Comparison of ENCODE assay signal across 8 mouse cellular contexts in genomic region chr2:167313501-167314326, GRCm38 (mm10). TPM values are rescaled to one million over a fixed set of nuclear protein-coding genes. Genes with fewer than 3 reads are reported as not detected.
DNase-seq lines count a peak whose midpoint lies in the region; ATAC-seq and TF ChIP-seq lines count a peak whose summit lies in the region.

No protein-coding gene starts in this region.

- peak; percentile 63 for DNase-seq in ovary, adult 18-20 months (ENCODE audit: low spot score)
- no peak for DNase-seq in ovary, postnatal 10 days (ENCODE audit: low spot score)
- DNase-seq in brain, embryonic 14.5 days (ENCODE audit: low read depth) = peak; percentile 88
- no peak for DNase-seq in frontal cortex, adult 2 months (ENCODE audit: extremely low spot score in 1 of 2, low spot score in 1 of 2)

- ATAC-seq in granulocyte monocyte progenitor cell, adult 5-6 weeks (replicated peaks; ENCODE audit: poor library complexity, severe bottlenecking) = peak; percentile 91
- ATAC-seq in intestine, embryonic 15.5 days = peak; percentile 92
- peak; percentile 61 for ATAC-seq in liver, embryonic 16.5 days (ENCODE audit: low read depth)
- ATAC-seq in neural tube, embryonic 13.5 days (ENCODE audit: low read depth) = peak; percentile 59

- H3K27me3 ChIP-seq in intestine, embryonic 15.5 days (replicated peaks) = no peaks in the 10 kb centered on the region
- H3K27me3 ChIP-seq in liver, embryonic 16.5 days (ENCODE audit: control insufficient read depth, insufficient read depth, low read depth, low read length) = no peaks in the 10 kb centered on the region
- H3K27me3 ChIP-seq in neural tube, embryonic 13.5 days = no peaks in the 10 kb centered on the region

- H3K4me1 ChIP-seq in intestine, embryonic 15.5 days (replicated peaks) = peaks cover 46% of the 10 kb centered on the region
- H3K4me1 ChIP-seq in liver, embryonic 16.5 days (ENCODE audit: control insufficient read depth, low read depth, low read length) = peaks cover 12% of the 10 kb centered on the region
- H3K4me1 ChIP-seq in neural tube, embryonic 13.5 days (replicated peaks) = peaks cover 53% of the 10 kb centered on the region

- H3K36me3 ChIP-seq in intestine, embryonic 15.5 days = peaks cover 8% of the 10 kb centered on the region; the same call in 1 of the 2 replicates
- no peaks in the 10 kb centered on the region; the same call in 1 of the 2 replicates for H3K36me3 ChIP-seq in liver, embryonic 16.5 days (ENCODE audit: control insufficient read depth, insufficient read depth)
- H3K36me3 ChIP-seq in neural tube, embryonic 13.5 days = no peaks in the 10 kb centered on the region

- H3K4me2 ChIP-seq in intestine, embryonic 15.5 days (replicated peaks) = no peak overlapping the region
- no peak overlapping the region for H3K4me2 ChIP-seq in liver, embryonic 16.5 days (ENCODE audit: low read depth, low read length)
- no peak overlapping the region for H3K4me2 ChIP-seq in neural tube, embryonic 13.5 days

- H3K9me3 ChIP-seq in intestine, embryonic 15.5 days = no peaks in the 10 kb centered on the region
- no peaks in the 10 kb centered on the region for H3K9me3 ChIP-seq in liver, embryonic 16.5 days (replicated peaks; ENCODE audit: control insufficient read depth, low read length)
- no peaks in the 10 kb centered on the region for H3K9me3 ChIP-seq in neural tube, embryonic 13.5 days

- no peak for TF ChIP-seq CTCF in brain, embryonic 14.5 days (IDR thresholded peaks at IDR 0.05; ENCODE audit: borderline replicate concordance, extremely low read depth, insufficient read depth, insufficient read length)

- no peak overlapping the region for H3K9ac ChIP-seq in intestine, embryonic 15.5 days
- H3K9ac ChIP-seq in liver, embryonic 16.5 days (ENCODE audit: low read depth, low read length) = no peak overlapping the region
- H3K9ac ChIP-seq in neural tube, embryonic 13.5 days = peak overlapping the region; percentile 38; the same call in 1 of the 2 replicates

- TF ChIP-seq POLR2A in brain, embryonic 14.5 days (IDR thresholded peaks at IDR 0.05; ENCODE audit: borderline replicate concordance, extremely low read depth, insufficient read depth, insufficient read length, poor library complexity, severe bottlenecking) = no peak

- WGBS in intestine, embryonic 15.5 days = 43% methylated on average over 13 of the region's 13 CpGs
- WGBS in liver, embryonic 16.5 days (ENCODE audit: insufficient replicate concordance) = 49% methylated on average over 13 of the region's 13 CpGs
- 57% methylated on average over 13 of the region's 13 CpGs for WGBS in neural tube, embryonic 13.5 days

- H3K4me3 ChIP-seq in intestine, embryonic 15.5 days (replicated peaks) = no peak overlapping the region
- no peak overlapping the region for H3K4me3 ChIP-seq in liver, embryonic 16.5 days (ENCODE audit: low read depth, low read length)
- H3K4me3 ChIP-seq in neural tube, embryonic 13.5 days = no peak overlapping the region

- peak overlapping the region; percentile 77 for H3K27ac ChIP-seq in intestine, embryonic 15.5 days
- no peak overlapping the region for H3K27ac ChIP-seq in liver, embryonic 16.5 days (ENCODE audit: low read length)
- H3K27ac ChIP-seq in neural tube, embryonic 13.5 days (replicated peaks) = peak overlapping the region; percentile 79

RNA-seq across cellular contexts. Expression of gene B4galt5, which starts 35.3 kb away (rescaled TPM):
- 17.6 and 36.9 TPM in 2 replicates for polyA plus RNA-seq in brain, embryonic 14.5 days (2012; rRNA removed)
- 12.3 and 19.3 TPM in 2 replicates for total RNA-seq in granulocyte monocyte progenitor cell, adult 5-6 weeks (2014; fragmentation: Nextera tagmentation)
- 5.0 and 13.1 TPM in 2 replicates for total RNA-seq in granulocyte monocyte progenitor cell, adult 5-6 weeks (2017)
- 9.6 and 10.8 TPM in 2 replicates for polyA plus RNA-seq in intestine, embryonic 15.5 days (2015; fragmentation: Nextera tagmentation; extraction: Ambion mirVana)
- polyA plus RNA-seq in liver, embryonic 16.5 days (2015; fragmentation: Nextera tagmentation; extraction: Ambion mirVana) = 1.3 and 1.5 TPM in 2 replicates
- 21.6 and 22.2 TPM in 2 replicates for polyA plus RNA-seq in neural tube, embryonic 13.5 days (2015; fragmentation: Nextera tagmentation; extraction: Ambion mirVana)
- 37.8 and 38.8 TPM in 2 replicates for polyA plus RNA-seq in frontal cortex, adult 2 months (2012; rRNA removed)

Comparison
In these comparisons a context has a peak if more than half of its experiments do, and no peak if none do; other contexts are left out.
1. DNase-seq: peak in ovary, adult 18-20 months (single experiment) and brain, embryonic 14.5 days (single experiment); none in ovary, postnatal 10 days (single experiment) and frontal cortex, adult 2 months (0 of 2).
2. Peak in every context shown above with its lines, with median percentiles within 50 percentile points of each other: ATAC-seq.